Mouse (Mus musculus) hindbrain, embryonic 15.5 days (tissue): ENCODE results near the gene Ints4. TPM values are rescaled to one million over a fixed set of nuclear protein-coding genes. Genes with fewer than 3 reads are reported as not detected.

Experiments
- polyA plus RNA-seq: library from polyadenylated mRNA; unstranded; fragments of >200 nt; fragmentation: Nextera tagmentation; extraction: Ambion mirVana; gene quantifications from 2 replicates; pipeline ENCODE4 v1.2.1, GENCODE M21; 2015

Ints4 gene
- polyA plus RNA-seq, 1 experiment from 2014 or later = 41.4 TPM

Other genes with a start within 250 kb of the Ints4 start
- gene Usp35, start 148.9 kb upstream of the Ints4 start, polyA plus RNA-seq = 3.6 and 5.2 TPM in 2 replicates
- gene Kctd21, start 148.6 kb upstream of the Ints4 start, polyA plus RNA-seq = 7.3 and 7.7 TPM in 2 replicates
- 14.8 and 16.2 TPM in 2 replicates for gene Alg8, start 109.3 kb upstream of the Ints4 start, polyA plus RNA-seq
- 440 and 478 TPM in 2 replicates for gene Ndufc2, start 81.0 kb upstream of the Ints4 start, polyA plus RNA-seq
- 2.4 and 3.3 TPM in 2 replicates for gene Thrsp, start 63.2 kb upstream of the Ints4 start, polyA plus RNA-seq
- 1.2 and 1.5 TPM in 2 replicates for gene Kctd14, start 29.6 kb upstream of the Ints4 start, polyA plus RNA-seq
- 53.0 and 59.2 TPM in 2 replicates for gene Aamdc, start 98.5 kb downstream of the Ints4 start, polyA plus RNA-seq
- 24.1 and 25.6 TPM in 2 replicates for gene Rsf1, start 98.9 kb downstream of the Ints4 start, polyA plus RNA-seq
- gene Clns1a, start 215.7 kb downstream of the Ints4 start, polyA plus RNA-seq = 174 and 175 TPM in 2 replicates